Mouse (Mus musculus) retina, postnatal 7 days (tissue): Measurements from ENCODE around the gene Cdc16.

Experiments used
- DNase-seq: peaks from one replicate; pipeline ENCODE4 v3.0.0-alpha.2; 2012; ENCODE audit warnings: low read depth, low spot score

Cdc16 gene

DNA sequence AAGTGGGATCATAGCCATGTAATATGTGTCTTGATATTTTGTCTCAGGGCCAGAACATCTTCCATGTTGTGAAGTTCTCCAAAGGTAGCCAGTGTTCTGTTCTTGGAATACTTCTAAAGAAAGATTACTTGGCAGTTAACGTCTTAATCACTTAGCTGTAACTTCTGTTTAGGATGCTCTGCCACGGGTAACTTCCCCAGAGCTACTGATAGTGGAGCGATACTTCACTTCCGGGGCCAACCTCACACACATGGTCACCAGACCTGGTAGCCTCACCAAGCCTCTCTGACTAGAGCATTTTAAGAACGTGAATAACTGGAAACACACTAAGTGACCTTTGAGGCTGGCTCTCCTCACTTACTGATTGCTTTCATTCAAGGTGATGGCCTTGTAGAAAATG is 42.1 kb downstream of the Cdc16 start:
- DNase-seq, result no peak

DNA sequence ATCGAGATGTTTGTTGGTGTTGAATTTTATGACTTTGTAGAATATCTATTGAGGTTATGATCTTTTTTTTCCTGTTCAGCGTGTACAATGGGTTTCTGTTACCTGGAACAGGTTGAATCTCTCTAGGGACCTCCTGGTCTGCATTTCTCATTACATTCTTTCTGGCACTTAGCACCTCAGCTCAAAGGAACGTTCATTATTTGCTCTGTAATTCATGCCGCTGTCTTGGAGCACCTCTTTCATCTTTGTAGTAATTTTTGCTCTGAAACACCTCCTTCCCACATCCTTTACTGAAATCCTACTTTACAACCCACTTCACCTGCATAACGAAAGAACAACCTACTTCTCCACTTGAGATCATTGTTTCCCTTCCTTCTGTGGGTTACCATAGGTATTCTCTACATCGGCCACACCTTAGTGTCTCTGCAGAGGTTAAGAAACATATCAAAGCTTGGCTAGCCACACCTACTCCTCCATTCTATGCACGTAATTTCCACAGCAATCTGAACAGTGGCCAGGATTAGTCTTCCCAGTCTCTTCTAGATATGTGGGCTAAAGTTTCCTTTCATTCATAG is 71.2 kb downstream of the Cdc16 start:
- DNase-seq, result no peak
